Mouse (Mus musculus) kidney, postnatal 10 days (tissue): ENCODE measurements at regions not wholly inside any gene's neighbourhood (a gene's known extent, or its start where the extent isn't known, plus 50 kb on each side); places are given as distances from the start of the nearest gene placed in this dataset.
"Not testable (repeated sequence)": the region's sequence is repeated elsewhere in the genome, so short reads cannot be mapped to it uniquely, and the experiment has no call there.

Experiments
- DNase-seq: peaks from one replicate; pipeline ENCODE4 v3.0.0; 2021; ENCODE audit warnings: mixed read lengths

GRCm38 (mm10) chr2:21980177-21980576, 247.1 kb upstream of the Myo3a start:
- DNase-seq, result no peak

- no peak for DNase-seq
Observed at GRCm38 (mm10) chr2:22024438-22024837, 202.9 kb upstream of the Myo3a start.

- DNase-seq, result no peak
Observed at GRCm38 (mm10) chr2:22026794-22027193, 200.5 kb upstream of the Myo3a start.

- DNase-seq, result no peak
Observed at GRCm38 (mm10) chr2:22028569-22028968, 198.7 kb upstream of the Myo3a start.

- no peak for DNase-seq
Observed at GRCm38 (mm10) chr2:22029022-22029803, 198.1 kb upstream of the Myo3a start.

GRCm38 (mm10) chr2:22029804-22030194, 197.5 kb upstream of the Myo3a start:
- no peak for DNase-seq

GRCm38 (mm10) chr2:22036841-22037240, 190.5 kb upstream of the Myo3a start:
- DNase-seq, result no peak

- DNase-seq, result no peak
Observed at GRCm38 (mm10) chr2:22038780-22039179, 188.5 kb upstream of the Myo3a start.

GRCm38 (mm10) chr2:22043937-22044336, 183.4 kb upstream of the Myo3a start:
- not testable (repeated sequence) for DNase-seq

GRCm38 (mm10) chr2:22044949-22045348, 182.4 kb upstream of the Myo3a start:
- DNase-seq, result no peak

- DNase-seq, result no peak
Observed at GRCm38 (mm10) chr2:22047465-22047864, 179.8 kb upstream of the Myo3a start.

- no peak for DNase-seq
Observed at GRCm38 (mm10) chr2:22066535-22066934, 160.8 kb upstream of the Myo3a start.

- no peak for DNase-seq
Observed at GRCm38 (mm10) chr2:22096848-22097247, 130.5 kb upstream of the Myo3a start.

GRCm38 (mm10) chr2:22105150-22105549, 122.2 kb upstream of the Myo3a start:
- no peak for DNase-seq

- no peak for DNase-seq
Observed at GRCm38 (mm10) chr2:22149721-22150120, 77.6 kb upstream of the Myo3a start.

- DNase-seq, result no peak
Observed at GRCm38 (mm10) chr2:22156576-22156975, 70.7 kb upstream of the Myo3a start.

- no peak for DNase-seq
Observed at GRCm38 (mm10) chr2:22165443-22165842, 61.9 kb upstream of the Myo3a start.

GRCm38 (mm10) chr2:22165919-22166318, 61.4 kb upstream of the Myo3a start:
- DNase-seq, result no peak
